Mouse (Mus musculus) intestine, embryonic 16.5 days (tissue): ENCODE measurements around the gene Ocm. TPM values are rescaled to one million over a fixed set of nuclear protein-coding genes. Genes with fewer than 3 reads are reported as not detected.
A peak's percentile ranks its signal among the peaks of the same experiment; 100 is the strongest.

Experiments used
- ATAC-seq: fragments of 200-750 bp; cut with Nextera tagmentation; 2 replicates; pipeline ENCODE4 v1.8.0; 2017; ENCODE audit warnings: moderate TSS enrichment, moderate library complexity
- H3K27ac ChIP-seq: fragments of 300-500 bp; sonication (generic); 2 replicates; pipeline ENCODE4 v1.5.1; 2014; ENCODE audit warnings: mild to moderate bottlenecking, low read length
- H3K27me3 ChIP-seq: fragments of 300-500 bp; sonication (generic); replicated peaks from 2 replicates; pipeline ENCODE4 v1.6.1; 2014; ENCODE audit warnings: low read length, control low read depth, mixed read lengths; ENCODE audit not compliant: control insufficient read depth, insufficient read depth
- H3K36me3 ChIP-seq: fragments of 300-500 bp; sonication (generic); 2 replicates; pipeline ENCODE4 v1.6.1; 2014; ENCODE audit warnings: low read length, control low read depth; ENCODE audit not compliant: control insufficient read depth, insufficient read depth
- H3K4me1 ChIP-seq: fragments of 300-500 bp; sonication (generic); 2 replicates; pipeline ENCODE4 v1.6.1; 2014; ENCODE audit warnings: low read length, control low read depth, mixed read lengths; ENCODE audit not compliant: control insufficient read depth, insufficient read depth
- H3K4me2 ChIP-seq: fragments of 300-500 bp; sonication (generic); 2 replicates; pipeline ENCODE4 v1.6.1; 2014; ENCODE audit warnings: low read depth, low read length, control low read depth
- H3K4me3 ChIP-seq: fragments of 300-500 bp; sonication (generic); 2 replicates; pipeline ENCODE4 v1.5.1; 2014; ENCODE audit warnings: mild to moderate bottlenecking, low read length
- H3K9ac ChIP-seq: fragments of 300-500 bp; sonication (generic); 2 replicates; pipeline ENCODE4 v1.6.1; 2014; ENCODE audit warnings: low read depth, low read length
- H3K9me3 ChIP-seq: fragments of 300-500 bp; sonication (generic); 2 replicates; pipeline ENCODE4 v1.6.1; 2016; ENCODE audit warnings: low read length, control low read depth; ENCODE audit not compliant: control insufficient read depth
- WGBS: fragments of 180-500 bp; shearing (Covaris S2); extraction: QIAGEN DNeasy Blood & Tissue Kit; methylation state at CpG from one replicate; pipeline ENCODE4 v1.1.7; 2014; 5-methylcytosine and 5-hydroxymethylcytosine counted together
- polyA plus RNA-seq: library from polyadenylated mRNA; unstranded; fragments of >200 nt; fragmentation: Nextera tagmentation; extraction: Ambion mirVana; gene quantifications from 2 replicates; pipeline ENCODE4 v1.2.1, GENCODE M21; 2015

Gene Ocm
- polyA plus RNA-seq: not detected in 2 replicates

DNA sequence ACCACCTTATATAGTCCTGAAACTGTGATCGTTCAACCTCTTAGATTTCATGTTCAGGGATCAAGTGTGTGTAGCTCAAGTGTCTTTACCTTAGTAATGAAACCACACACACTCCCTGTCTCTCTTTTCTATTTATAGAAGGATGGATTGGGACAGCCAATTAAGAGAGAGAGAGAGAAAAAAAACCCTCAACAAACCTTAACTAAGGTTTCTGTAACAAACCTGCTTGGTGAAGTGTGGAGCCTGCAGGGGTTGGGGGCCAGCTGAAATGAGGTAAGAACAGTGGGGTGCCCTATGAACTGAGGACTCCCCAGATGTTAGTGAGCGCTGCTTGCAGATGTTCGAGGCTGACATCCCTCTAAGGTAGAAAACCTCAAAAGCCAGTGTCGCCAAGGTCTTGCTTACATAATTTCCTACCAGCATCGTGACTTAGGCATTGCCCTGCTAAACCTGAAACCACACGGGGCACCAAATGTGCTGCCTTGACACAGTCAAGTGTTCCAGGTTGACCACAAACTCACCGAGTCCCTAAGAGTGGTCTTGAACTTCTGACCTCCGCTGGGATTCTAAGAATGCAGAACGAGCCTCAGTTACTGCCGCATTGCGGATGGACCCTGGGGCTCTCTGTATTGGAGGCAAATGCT is at the start of gene Ocm:
TSS of gene Ocm (minus strand) at position 51 of the 644 bp plus-strand sequence.
- no peak for ATAC-seq
- H3K9me3 ChIP-seq: no peaks in the 10 kb centered on the region
- no peaks in the 10 kb centered on the region for H3K36me3 ChIP-seq
- 73% methylated on average over 11 of the region's 11 CpGs for WGBS
- H3K27me3 ChIP-seq: no peaks in the 10 kb centered on the region
- H3K4me1 ChIP-seq: no peaks in the 10 kb centered on the region
- no peak within 1 kb of the TSS for H3K27ac ChIP-seq
- H3K9ac ChIP-seq: no peak within 1 kb of the TSS
- H3K4me3 ChIP-seq: no peak within 1 kb of the TSS
- H3K4me2 ChIP-seq: no peak within 1 kb of the TSS

- Histone ChIP-seq H3K4me3 (no peak overlapping the region), H3K36me3 (no peaks in the 10 kb centered on the region), H3K4me1 (no peaks in the 10 kb centered on the region), H3K9ac (no peak overlapping the region), H3K27me3 (no peaks in the 10 kb centered on the region), H3K27ac (no peak overlapping the region), H3K9me3 (no peaks in the 10 kb centered on the region), H3K4me2 (no peak overlapping the region)
- 65% methylated on average over 1 of the region's 1 CpGs for WGBS
- no peak for ATAC-seq
Measured at GRCm38 (mm10) chr5:144071249-144071648, 44.8 kb upstream of the Ocm start.

GRCm38 (mm10) chr5:144070064-144070463 is 43.6 kb upstream of the Ocm start:
- H3K9me3 ChIP-seq: no peaks in the 10 kb centered on the region
- no peak overlapping the region for H3K27ac ChIP-seq
- H3K27me3 ChIP-seq: no peaks in the 10 kb centered on the region
- H3K4me1 ChIP-seq: no peaks in the 10 kb centered on the region
- H3K4me3 ChIP-seq: no peak overlapping the region
- no peak overlapping the region for H3K9ac ChIP-seq
- 68% methylated on average over 1 of the region's 1 CpGs for WGBS
- no peak overlapping the region for H3K4me2 ChIP-seq
- ATAC-seq: no peak
- no peaks in the 10 kb centered on the region for H3K36me3 ChIP-seq

DNA sequence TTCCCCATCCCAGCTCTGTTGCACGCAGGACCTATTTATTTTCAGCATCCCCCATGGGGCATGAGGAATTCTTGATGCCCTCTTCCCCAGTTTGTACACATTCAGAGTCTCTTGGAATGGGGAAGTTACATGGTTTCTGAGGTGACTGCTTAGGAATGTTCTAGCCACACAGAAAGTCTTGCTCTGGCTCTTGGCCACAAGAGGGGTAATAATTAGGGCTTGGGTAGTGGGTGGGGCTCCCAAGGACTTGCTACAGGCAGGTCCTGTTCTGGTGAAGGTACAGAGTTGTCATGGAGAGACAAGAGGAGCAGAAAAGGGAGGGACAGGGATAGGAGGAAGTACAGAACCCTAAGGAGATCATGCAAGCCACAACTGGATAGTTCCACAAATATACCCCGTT is 39.6 kb upstream of the Ocm start:
- Histone ChIP-seq H3K36me3 (no peaks in the 10 kb centered on the region), H3K27me3 (no peaks in the 10 kb centered on the region), H3K4me2 (no peak overlapping the region), H3K4me1 (no peaks in the 10 kb centered on the region), H3K9ac (no peak overlapping the region), H3K27ac (no peak overlapping the region), H3K9me3 (no peaks in the 10 kb centered on the region), H3K4me3 (no peak overlapping the region)
- 82% methylated on average over 2 of the region's 2 CpGs for WGBS
- no peak for ATAC-seq

GRCm38 (mm10) chr5:144064093-144064492 is 37.6 kb upstream of the Ocm start:
- Histone ChIP-seq H3K4me2 (no peak overlapping the region), H3K4me1 (no peaks in the 10 kb centered on the region), H3K9ac (no peak overlapping the region), H3K36me3 (no peaks in the 10 kb centered on the region), H3K27me3 (no peaks in the 10 kb centered on the region), H3K9me3 (no peaks in the 10 kb centered on the region), H3K27ac (no peak overlapping the region), H3K4me3 (no peak overlapping the region)
- WGBS: 74% methylated on average over 5 of the region's 5 CpGs
- no peak for ATAC-seq

- ATAC-seq: peak; percentile 67
- Histone ChIP-seq H3K4me2 (no peak overlapping the region), H3K9ac (no peak overlapping the region), H3K4me3 (no peak overlapping the region), H3K36me3 (no peaks in the 10 kb centered on the region), H3K4me1 (no peaks in the 10 kb centered on the region), H3K27me3 (no peaks in the 10 kb centered on the region), H3K9me3 (no peaks in the 10 kb centered on the region), H3K27ac (no peak overlapping the region)
- WGBS: 77% methylated on average over 6 of the region's 6 CpGs
Measured at GRCm38 (mm10) chr5:144054340-144054739, 27.9 kb upstream of the Ocm start.

DNA sequence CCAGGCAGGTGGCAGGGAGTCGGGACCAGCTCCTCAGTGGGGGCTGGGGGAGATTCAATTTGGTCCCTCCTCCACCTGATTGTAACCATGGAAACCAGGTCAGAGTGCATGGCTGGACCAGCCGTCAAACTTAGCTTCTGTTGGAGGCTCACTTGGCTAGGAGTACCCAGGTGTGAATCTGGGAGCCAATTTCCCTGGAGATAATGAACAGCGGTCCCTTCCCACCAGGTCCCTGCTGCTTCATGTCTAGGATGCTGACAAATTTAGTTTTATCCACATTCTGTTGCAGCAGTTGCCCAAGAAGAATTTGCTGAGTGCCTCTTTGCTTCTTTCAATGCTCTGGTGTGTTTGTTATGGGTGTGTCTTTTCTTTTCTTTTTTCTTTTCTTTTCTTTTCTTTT is 27.0 kb upstream of the Ocm start:
- WGBS: 36% methylated on average over 3 of the region's 3 CpGs
- Histone ChIP-seq H3K4me1 (no peaks in the 10 kb centered on the region), H3K36me3 (no peaks in the 10 kb centered on the region), H3K27me3 (no peaks in the 10 kb centered on the region), H3K27ac (no peak overlapping the region), H3K4me3 (no peak overlapping the region), H3K4me2 (no peak overlapping the region), H3K9me3 (no peaks in the 10 kb centered on the region), H3K9ac (no peak overlapping the region)
- no peak for ATAC-seq

- no peak overlapping the region for H3K9ac ChIP-seq
Measured at GRCm38 (mm10) chr5:144051268-144051667, 24.8 kb upstream of the Ocm start.

GRCm38 (mm10) chr5:144049881-144050280 is 23.4 kb upstream of the Ocm start:
- Histone ChIP-seq H3K27ac (no peak overlapping the region), H3K4me2 (no peak overlapping the region), H3K4me1 (no peaks in the 10 kb centered on the region), H3K9ac (no peak overlapping the region), H3K27me3 (no peaks in the 10 kb centered on the region), H3K9me3 (no peaks in the 10 kb centered on the region), H3K4me3 (no peak overlapping the region), H3K36me3 (no peaks in the 10 kb centered on the region)
- WGBS: 74% methylated on average over 3 of the region's 3 CpGs
- no peak for ATAC-seq

More at GRCm38 (mm10) chr5:144051268-144051667, 24.8 kb upstream of the Ocm start:
- Histone ChIP-seq H3K9me3 (no peaks in the 10 kb centered on the region), H3K4me1 (no peaks in the 10 kb centered on the region), H3K27me3 (no peaks in the 10 kb centered on the region), H3K27ac (no peak overlapping the region), H3K4me3 (no peak overlapping the region), H3K36me3 (no peaks in the 10 kb centered on the region), H3K4me2 (no peak overlapping the region)
- ATAC-seq: no peak

DNA sequence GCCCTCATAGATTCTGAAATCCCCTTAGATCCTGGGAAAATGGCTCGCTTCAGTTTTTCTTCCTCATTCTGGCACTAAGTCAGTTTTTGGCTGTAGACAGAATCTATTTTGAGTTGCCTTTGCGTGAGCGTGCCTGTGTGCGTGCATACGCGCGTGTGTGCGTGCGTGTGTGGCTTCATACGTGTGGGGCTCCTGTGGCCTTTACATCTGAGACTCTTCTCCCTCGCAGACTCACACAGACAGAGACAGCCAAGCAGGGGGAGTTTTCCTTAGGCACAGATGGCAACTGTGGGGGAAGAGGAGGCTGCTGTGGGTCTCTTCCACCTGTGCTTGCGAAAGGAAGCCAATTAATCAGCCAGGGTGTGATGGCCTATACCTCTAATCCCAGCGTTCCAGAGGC is 20.9 kb upstream of the Ocm start:
- ATAC-seq: no peak
- H3K4me2 ChIP-seq: no peak overlapping the region
- H3K9me3 ChIP-seq: no peaks in the 10 kb centered on the region
- no peaks in the 10 kb centered on the region for H3K27me3 ChIP-seq
- no peaks in the 10 kb centered on the region for H3K36me3 ChIP-seq
- H3K9ac ChIP-seq: no peak overlapping the region
- no peak overlapping the region for H3K27ac ChIP-seq
- 61% methylated on average over 13 of the region's 13 CpGs for WGBS
- H3K4me1 ChIP-seq: no peaks in the 10 kb centered on the region
- no peak overlapping the region for H3K4me3 ChIP-seq
